Mouse (Mus musculus): ENCODE results near the gene Slc35g1. TPM values are rescaled to one million over a fixed set of nuclear protein-coding genes. Genes with fewer than 3 reads are reported as not detected.

Gene Slc35g1
- total RNA-seq, 2 experiments from 2014 or later: 3.8 to 12.6 TPM

DNA sequence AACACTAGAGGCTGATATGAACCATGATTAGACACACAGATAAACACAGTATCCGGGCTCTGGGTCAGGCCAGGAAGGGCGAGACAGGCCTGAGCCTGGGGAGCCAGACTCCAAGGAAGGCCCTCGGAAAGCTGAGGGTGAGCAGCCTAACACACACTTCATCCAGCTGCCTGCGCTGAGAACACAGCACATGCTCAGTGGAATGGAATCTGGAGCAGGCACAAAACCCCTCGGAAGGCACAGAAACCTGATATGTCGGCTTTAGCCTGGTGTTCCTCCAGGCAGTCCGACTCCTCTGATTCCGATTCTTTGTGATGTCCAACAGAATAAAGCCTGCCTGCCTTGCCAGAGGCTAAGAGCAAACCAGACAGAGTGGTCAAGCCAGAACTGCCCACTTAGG is 46.1 kb downstream of the Slc35g1 start:
- ATAC-seq (replicated peaks; ENCODE audit: low FRiP score, poor library complexity, severe bottlenecking): no peak

DNA sequence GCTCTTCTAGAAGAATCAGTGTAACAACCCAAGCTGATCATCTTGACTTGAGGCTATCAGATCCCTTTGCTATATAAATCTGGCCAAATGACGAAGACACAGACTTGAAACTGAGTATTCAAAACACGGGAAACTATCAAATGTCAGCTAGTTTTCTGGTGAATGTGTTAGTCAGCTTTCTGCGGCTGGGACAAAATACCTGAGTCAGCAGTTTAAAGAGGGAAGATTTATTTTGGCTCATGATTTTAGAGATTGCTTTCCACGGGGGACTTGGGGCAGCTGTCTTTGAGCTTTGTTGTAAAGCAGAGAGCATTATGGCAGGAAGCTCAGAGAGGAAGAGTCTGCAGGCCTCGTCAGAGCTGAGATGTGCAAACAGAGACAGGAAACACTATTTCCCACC is 50.0 kb downstream of the Slc35g1 start:
- ATAC-seq (replicated peaks; ENCODE audit: low FRiP score, poor library complexity, severe bottlenecking): no peak

Other genes with a start within 250 kb of the Slc35g1 start
- gene Fra10ac1, start 171.8 kb upstream of the Slc35g1 start, total RNA-seq (2015; ENCODE audit: low replicate concordance): 1.8 and 2.1 TPM in 2 replicates
- gene Fra10ac1, start 171.8 kb upstream of the Slc35g1 start, total RNA-seq (2017; ENCODE audit: low replicate concordance): 6.1 and 9.5 TPM in 2 replicates
- gene Lgi1, start 131.4 kb upstream of the Slc35g1 start, total RNA-seq (2015; ENCODE audit: low replicate concordance): not detected in 2 replicates
- not detected in 2 replicates for gene Lgi1, start 131.4 kb upstream of the Slc35g1 start, total RNA-seq (2017; ENCODE audit: low replicate concordance)
- gene Plce1, start 85.1 kb downstream of the Slc35g1 start, total RNA-seq (2015; ENCODE audit: low replicate concordance): not detected in 2 replicates
- gene Plce1, start 85.1 kb downstream of the Slc35g1 start, total RNA-seq (2017; ENCODE audit: low replicate concordance): 0.23 TPM in 1 of 2 replicates, not detected in the other

Data from erythroid progenitor cell, adult 5-6 weeks (primary cell).